Mouse (Mus musculus) adrenal gland, adult 8-10 months (tissue): ENCODE results near the gene Unc93a2. TPM values are rescaled to one million over a fixed set of nuclear protein-coding genes. Genes with fewer than 3 reads are reported as not detected.
"Not testable (repeated sequence)": the region's sequence is repeated elsewhere in the genome, so short reads cannot be mapped to it uniquely, and the experiment has no call there.

Source experiments
- DNase-seq: peaks from one replicate; pipeline ENCODE4 v3.0.0; 2022
- total RNA-seq, 4 experiments: library from RNA; stranded (reverse); gene quantifications; 2 replicates each; pipeline ENCODE4 v1.2.4; 2022

Gene Unc93a2
- 1 to 10 TPM in 2 of 4 experiments, under 1 TPM in 2; 0.22 to 3.1 (median 0.68) TPM for total RNA-seq

GRCm38 (mm10) chr17:7385364-7385763 lies at the start of gene Unc93a2:
Gene Unc93a2 (minus strand): TSS chr17:7385464.
- not testable (repeated sequence) for DNase-seq

DNA sequence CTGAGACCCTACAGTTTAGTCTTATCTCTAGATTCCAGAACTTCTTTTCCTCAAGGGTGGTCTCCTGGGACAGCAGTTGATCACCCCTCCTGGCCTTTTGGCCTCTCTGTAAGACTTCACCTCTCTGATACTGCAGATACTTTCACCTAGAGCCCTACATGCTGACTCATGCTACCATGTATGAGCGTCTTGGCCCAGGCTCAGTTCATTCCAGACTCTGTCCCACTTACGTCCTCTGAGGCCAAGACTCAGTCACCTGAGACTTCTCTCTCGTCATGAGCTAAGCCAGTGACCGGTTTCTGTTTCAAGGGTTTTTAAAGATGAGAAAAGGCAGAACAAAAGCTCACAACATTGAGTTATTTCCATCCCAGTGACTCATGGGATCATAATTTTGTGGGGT lies 48.9 kb upstream of the Unc93a2 start:
- not testable (repeated sequence) for DNase-seq

- DNase-seq = not testable (repeated sequence)
Observed at GRCm38 (mm10) chr17:7430210-7430631, 45.0 kb upstream of the Unc93a2 start.

GRCm38 (mm10) chr17:7420191-7420973 lies 35.1 kb upstream of the Unc93a2 start:
- not testable (repeated sequence) for DNase-seq

- DNase-seq = not testable (repeated sequence)
Observed at GRCm38 (mm10) chr17:7414601-7415310, 29.5 kb upstream of the Unc93a2 start.

DNA sequence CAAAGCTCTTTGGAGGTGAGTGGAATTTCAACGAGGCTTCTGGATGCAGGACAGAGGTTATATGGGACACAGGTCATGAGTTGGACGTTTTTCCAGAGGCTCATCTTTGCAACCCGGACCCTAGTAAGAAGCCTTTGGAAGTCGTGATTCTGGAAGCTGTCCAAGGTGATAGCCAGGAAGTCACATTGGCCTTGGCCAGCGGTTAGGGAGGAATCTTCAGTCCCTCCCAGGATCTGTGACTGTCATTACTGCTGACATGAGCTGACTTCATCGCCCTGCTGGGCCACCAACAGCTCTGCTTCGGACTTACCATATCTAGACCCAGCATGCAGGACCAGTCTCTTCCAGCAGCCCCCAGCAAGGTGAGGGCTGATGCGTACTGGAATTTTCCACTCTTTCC lies 28.1 kb upstream of the Unc93a2 start:
- DNase-seq = peak; percentile 23

- not testable (repeated sequence) for DNase-seq
Observed at GRCm38 (mm10) chr17:7399770-7400169, 14.5 kb upstream of the Unc93a2 start.

- DNase-seq = peak; percentile 33
Observed at GRCm38 (mm10) chr17:7398198-7398847, 13.1 kb upstream of the Unc93a2 start.

DNA sequence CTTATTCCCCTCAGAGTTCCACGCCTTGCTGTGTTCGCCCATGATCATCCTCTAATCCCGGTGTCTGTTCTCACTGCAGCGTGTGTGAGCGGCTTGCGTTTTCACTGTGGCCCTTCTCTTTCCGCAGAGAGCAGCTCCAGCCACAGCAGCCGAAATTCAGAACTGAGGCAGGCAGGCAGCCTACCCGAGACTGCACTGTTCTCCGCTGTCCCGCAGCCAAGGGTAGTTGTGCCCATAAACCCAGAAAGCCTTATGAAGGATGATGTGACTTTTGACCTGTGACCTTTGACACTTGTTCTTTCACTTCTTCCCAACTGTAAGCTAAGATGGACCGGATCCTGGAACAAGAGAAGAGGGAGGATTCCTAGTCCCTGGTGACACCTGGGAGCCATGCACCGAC lies 11.8 kb upstream of the Unc93a2 start:
- not testable (repeated sequence) for DNase-seq

DNA sequence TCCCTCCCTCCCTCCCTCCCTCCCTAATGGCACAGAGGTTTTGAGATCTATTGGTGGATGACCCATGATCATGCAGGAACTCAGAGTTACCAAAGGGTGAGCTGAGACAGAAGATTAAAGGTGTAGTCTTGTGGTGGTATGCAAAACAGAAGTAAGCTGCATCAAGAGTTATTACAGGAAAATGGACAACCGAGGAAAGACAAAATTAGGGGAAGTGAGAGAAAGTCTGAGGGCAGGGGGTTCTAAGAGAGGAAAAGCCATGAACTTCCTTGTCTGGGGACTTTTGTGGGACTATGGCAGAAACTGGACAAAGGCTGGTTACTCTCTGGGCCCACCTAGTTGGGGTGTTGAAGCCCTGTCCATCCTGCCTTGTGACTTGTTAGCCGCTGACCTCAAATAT lies 11.0 kb upstream of the Unc93a2 start:
- DNase-seq = not testable (repeated sequence)

- not testable (repeated sequence) for DNase-seq
Observed at GRCm38 (mm10) chr17:7395671-7396070, 10.4 kb upstream of the Unc93a2 start.

DNA sequence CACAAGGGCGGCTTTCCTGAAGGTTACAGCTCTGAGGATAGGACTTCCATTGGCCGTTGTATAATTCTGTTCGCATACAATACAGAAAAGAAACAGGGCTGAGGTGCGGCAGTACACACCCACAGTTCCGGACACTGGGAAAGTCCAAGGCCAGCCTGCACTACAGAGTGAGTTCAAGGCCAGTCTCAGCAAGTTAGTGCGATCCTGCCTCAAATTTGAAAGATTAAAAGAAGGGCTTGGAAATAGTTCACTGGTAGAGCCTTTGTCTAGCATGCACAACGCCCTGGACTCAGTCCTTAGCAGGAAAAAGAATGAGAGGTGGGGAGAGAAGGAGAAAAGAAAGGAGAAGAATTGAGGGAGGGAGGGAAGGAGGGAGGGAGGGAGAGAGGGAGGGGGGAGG lies 9.9 kb upstream of the Unc93a2 start:
- DNase-seq = peak; percentile 39

DNA sequence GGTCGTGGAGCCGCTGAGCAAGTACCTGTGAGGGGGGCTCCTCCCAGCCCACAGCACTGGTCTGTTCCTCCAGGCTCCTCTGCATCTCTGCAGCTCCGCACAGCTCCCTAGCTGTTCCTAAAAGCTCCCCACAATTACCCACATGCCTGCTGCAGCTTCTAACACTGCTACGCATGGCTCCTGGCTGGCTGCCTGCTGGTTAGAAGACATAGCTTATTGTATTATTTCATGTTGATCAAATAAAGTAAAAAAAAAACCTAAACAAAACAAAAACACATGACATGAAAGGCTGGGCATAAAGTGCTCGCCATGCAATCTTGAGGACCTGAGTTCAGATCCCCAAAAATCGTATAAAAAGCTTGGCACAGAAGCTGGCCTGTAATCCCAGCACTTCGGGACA lies 4.6 kb upstream of the Unc93a2 start:
- DNase-seq = not testable (repeated sequence)

DNA sequence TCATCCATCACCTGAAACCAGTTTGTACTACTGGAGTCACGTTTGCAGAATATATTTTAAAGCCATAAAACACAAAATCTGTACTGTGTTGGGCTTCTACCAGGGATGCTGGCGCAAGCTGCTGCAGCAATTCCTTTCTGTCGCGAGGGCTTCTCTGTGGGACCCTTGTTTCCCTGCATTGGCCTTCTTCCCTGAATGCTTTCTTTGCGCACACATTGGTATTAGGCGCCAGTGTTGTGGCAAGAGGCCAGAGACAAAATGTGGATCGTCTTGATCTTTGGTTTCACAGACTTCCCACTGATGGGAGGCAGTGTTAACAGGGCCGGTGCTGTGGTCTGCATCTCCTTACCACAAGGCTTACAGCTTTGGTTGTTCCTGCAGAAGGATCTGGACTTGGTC lies 3.7 kb upstream of the Unc93a2 start:
- DNase-seq = not testable (repeated sequence)

DNA sequence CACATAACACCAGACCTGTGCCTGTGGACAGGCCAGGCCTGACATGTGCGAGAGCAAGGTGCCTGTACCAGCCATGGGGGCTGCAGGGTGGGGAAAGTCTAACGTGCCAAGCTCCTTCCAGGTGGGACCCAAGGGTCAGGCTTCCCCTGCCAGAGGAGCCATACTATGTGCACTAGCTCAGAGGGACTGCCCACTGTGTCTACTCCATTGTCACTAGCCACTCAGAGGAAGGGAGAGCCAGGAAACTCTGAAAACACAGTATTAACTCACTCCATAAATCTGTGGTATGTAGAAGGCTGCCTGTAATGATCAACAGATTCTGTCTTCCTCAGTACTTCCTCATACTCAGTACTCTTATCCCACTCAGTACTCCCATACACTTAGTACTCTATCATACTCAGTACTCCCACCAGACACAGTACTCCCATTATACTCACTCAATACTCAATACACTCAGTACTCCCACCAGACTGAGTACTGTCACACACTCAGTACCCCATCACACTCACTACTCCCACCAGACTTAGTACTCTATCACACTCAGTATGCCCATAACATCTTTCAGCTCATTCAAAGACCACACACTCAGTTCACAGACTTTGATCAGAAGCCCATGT lies 3.2 kb upstream of the Unc93a2 start:
- DNase-seq = not testable (repeated sequence)

- not testable (repeated sequence) for DNase-seq
Observed at GRCm38 (mm10) chr17:7386016-7386415, 752 bp upstream of the Unc93a2 start.

GRCm38 (mm10) chr17:7383167-7384143 lies 1.8 kb downstream of the Unc93a2 start:
- not testable (repeated sequence) for DNase-seq

DNA sequence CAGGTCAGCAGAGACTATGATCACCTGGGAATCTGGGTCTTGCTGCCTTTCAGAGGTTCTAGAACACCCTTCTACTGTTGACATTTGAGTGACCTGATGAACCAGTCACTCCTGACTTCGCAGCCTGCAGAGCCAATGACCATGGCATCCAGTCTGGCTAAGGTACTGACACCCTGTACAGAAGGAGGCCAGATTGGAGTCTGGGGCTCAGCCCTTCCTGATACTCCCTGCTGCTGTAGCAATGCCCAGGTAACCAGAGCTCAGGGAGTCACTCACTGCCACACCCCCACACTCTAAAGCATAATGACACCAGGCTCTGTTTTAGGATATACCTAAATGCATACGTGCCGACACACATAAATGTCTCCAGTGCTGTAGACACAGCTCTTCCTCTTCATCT lies 2.6 kb downstream of the Unc93a2 start:
- not testable (repeated sequence) for DNase-seq

DNA sequence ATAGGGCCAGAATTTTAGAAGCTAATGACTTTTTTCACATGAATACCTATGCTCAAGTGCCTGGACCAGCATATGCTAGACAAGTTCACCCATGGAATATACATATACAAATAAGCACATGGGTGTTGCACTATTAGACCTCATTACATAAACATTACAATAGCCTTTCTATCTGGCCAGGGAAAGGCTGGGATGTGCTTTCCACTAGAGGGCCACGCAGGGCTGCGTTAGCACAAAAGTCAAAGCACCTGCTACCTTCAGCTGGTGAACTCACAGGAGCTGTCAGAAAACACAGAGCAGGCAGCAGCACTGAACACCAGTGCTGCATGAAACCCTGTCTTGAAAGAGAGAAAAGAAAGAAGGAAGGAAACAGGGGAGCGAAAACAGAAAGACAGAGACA lies 7.4 kb downstream of the Unc93a2 start:
- not testable (repeated sequence) for DNase-seq

- DNase-seq = not testable (repeated sequence)
Observed at GRCm38 (mm10) chr17:7376951-7377700, 8.1 kb downstream of the Unc93a2 start.
